Mouse (Mus musculus) limb, embryonic 10.5 days (tissue): ENCODE results near the gene Esp24. TPM values are rescaled to one million over a fixed set of nuclear protein-coding genes. Genes with fewer than 3 reads are reported as not detected.
"Not testable (repeated sequence)": the region's sequence is repeated elsewhere in the genome, so short reads cannot be mapped to it uniquely, and the experiment has no call there.

Experiments used
- DNase-seq: peaks from one replicate; pipeline ENCODE4 v3.0.0-alpha.2; 2017; ENCODE audit warnings: low spot score
- H3K27ac ChIP-seq: fragments of 300-500 bp; sonication (generic); 2 replicates; pipeline ENCODE4 v1.5.1; 2016; ENCODE audit warnings: mild to moderate bottlenecking
- H3K27me3 ChIP-seq: fragments of 300-500 bp; sonication (generic); 2 replicates; pipeline ENCODE4 v1.6.1; 2016; ENCODE audit warnings: low read depth, mild to moderate bottlenecking; ENCODE audit not compliant: poor library complexity, severe bottlenecking
- H3K36me3 ChIP-seq: fragments of 300-500 bp; sonication (generic); 2 replicates; pipeline ENCODE4 v1.6.1; 2016; ENCODE audit warnings: mild to moderate bottlenecking, moderate library complexity
- H3K4me1 ChIP-seq: fragments of 300-500 bp; sonication (generic); 2 replicates; pipeline ENCODE4 v1.6.1; 2016
- H3K4me3 ChIP-seq: fragments of 300-500 bp; sonication (generic); 2 replicates; pipeline ENCODE4 v1.5.1; 2016; ENCODE audit warnings: mild to moderate bottlenecking, moderate library complexity
- H3K9me3 ChIP-seq: fragments of 300-500 bp; sonication (generic); replicated peaks from 2 replicates; pipeline ENCODE4 v1.6.1; 2016; ENCODE audit warnings: mild to moderate bottlenecking
- WGBS: fragments of 180-500 bp; shearing (Covaris S2); methylation state at CpG from one replicate; pipeline ENCODE4 v1.1.7; 2016; 5-methylcytosine and 5-hydroxymethylcytosine counted together
- polyA plus RNA-seq: library from polyadenylated mRNA; unstranded; fragments of >200 nt; fragmentation: Nextera tagmentation; extraction: Ambion mirVana; gene quantifications from 2 replicates; pipeline ENCODE4 v1.2.1, GENCODE M21; 2016

Esp24 gene
- polyA plus RNA-seq = not detected in 2 replicates

DNA sequence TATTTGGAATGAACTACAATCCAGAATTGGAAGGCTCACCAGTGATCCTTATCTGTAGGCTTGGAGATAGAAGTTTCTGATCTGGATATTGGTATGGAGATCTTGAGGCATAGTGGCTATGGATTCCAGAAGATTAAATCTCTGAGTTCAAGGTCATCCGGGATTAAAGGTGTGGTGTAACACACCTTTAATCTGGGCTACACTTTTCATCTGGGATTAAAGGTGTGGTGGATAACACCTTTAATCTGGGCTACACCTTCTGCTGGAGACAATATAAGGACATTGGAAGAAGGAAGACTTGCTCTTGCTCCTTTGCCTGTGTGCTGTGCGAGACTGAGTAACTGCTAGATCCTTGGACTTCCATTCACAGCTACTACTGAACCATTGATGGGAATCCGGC lies at the start of gene Esp24:
Gene Esp24, plus strand, starts transcription at position 301 of the 400 bp plus-strand sequence.
- not testable (repeated sequence) for DNase-seq, H3K27me3 ChIP-seq, H3K9me3 ChIP-seq, H3K36me3 ChIP-seq, H3K4me1 ChIP-seq, H3K27ac ChIP-seq, H3K4me3 ChIP-seq
- 90% methylated on average over 3 of the region's 3 CpGs for WGBS

DNA sequence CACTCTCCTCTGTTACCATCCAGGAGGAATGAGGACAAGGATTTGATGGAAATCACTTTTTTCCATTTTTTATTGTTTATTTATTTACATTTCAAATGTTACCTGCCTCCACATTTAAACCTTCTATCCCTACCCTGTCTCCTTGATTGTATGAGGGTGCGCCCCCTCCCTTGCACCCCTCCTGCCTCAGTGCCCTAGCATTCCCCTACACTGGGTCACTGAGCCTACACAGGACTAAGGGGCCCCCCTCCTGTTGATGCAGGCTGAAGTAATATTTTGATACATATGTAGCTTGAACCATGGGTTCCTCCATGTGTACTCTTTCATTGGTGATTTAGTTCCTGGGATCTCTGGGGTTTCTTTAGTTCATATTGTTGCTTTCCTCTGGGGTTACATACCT lies 26.6 kb upstream of the Esp24 start:
- Histone ChIP-seq H3K4me1 (no peaks in the 10 kb centered on the region), H3K27ac (no peak overlapping the region), H3K9me3 (0 out of 2 replicates have a peak, but pooled peaks cover 1% of the 10 kb centered on the region), H3K4me3 (no peak overlapping the region), H3K27me3 (no peaks in the 10 kb centered on the region), H3K36me3 (no peaks in the 10 kb centered on the region)
- WGBS = 93% methylated on average over 1 of the region's 1 CpGs
- DNase-seq = no peak

DNA sequence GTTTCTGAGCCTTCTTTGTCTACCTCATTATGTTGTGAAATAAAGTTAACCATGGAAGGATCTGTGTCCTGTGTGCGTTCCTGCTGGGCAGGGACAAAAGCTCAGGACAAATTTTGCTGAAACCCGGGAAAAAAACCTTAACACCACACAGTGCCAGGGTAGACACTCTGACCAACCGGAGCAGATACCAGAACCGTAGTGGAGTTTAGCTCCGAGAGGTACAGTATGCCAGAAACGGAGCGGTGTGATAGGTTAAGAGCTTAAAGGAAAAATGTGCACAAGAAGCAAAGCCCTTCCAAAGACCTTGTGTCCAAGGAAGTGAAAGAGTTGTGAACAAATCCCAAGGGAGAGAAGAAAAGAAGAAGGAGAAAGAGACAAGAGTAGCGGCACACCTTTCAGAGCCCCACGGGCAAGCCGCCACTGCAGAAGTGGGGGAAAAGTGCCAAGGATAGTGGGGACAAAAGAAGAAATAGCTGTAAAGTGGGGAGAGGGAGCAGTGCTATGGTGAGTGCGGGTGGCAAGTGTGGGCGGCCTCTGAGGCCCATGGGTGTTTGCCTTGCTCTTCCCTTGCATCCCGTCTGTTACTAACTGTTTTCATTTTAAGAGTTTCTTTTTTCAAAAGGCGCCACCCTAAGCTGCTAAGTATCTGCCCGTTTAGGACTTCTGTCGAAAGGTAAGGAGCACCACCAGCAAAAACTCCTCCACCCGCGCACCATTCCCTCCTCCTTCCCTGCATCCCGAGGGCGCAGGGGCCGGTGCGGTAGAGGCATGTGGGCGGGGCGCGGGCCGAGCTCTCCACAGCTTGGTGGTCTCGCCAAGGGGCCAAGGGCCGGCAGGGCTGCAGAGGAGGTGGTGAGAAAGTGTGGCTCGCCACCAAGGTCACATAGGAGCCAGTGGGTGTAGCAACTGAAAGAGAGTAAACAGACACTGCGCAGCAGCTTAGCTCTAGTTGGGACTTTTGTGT lies 25.5 kb upstream of the Esp24 start:
- no peaks in the 10 kb centered on the region for H3K27me3 ChIP-seq
- H3K9me3 ChIP-seq = 0 out of 2 replicates have a peak, but pooled peaks cover 1% of the 10 kb centered on the region
- WGBS = 39% methylated on average over 30 of the region's 30 CpGs
- DNase-seq = no peak
- no peaks in the 10 kb centered on the region for H3K36me3 ChIP-seq
- no peak overlapping the region for H3K27ac ChIP-seq
- no peaks in the 10 kb centered on the region for H3K4me1 ChIP-seq
- H3K4me3 ChIP-seq = no peak overlapping the region

DNA sequence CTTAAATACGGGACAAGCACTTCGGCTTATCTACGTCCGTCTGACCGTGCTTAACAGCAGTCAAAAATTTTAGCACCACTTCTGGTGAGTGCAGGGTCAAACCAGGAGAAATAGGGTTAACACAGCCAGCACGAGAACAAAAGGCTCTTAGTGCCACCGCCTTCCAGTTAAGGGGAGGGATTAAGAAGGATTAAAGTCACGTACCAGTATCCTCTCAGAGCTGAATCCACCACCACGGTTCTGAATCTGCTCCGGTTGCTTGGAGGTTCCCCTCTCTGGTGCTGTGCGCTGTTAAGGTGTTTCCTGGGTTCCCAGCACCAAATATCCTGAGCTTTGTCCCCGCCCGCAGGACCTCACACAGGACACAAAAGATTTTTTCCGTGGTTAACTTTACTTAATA lies 19.3 kb upstream of the Esp24 start:
- Histone ChIP-seq H3K27ac (no peak overlapping the region), H3K36me3 (no peaks in the 10 kb centered on the region), H3K4me1 (no peaks in the 10 kb centered on the region), H3K27me3 (no peaks in the 10 kb centered on the region), H3K9me3 (no peaks in the 10 kb centered on the region), H3K4me3 (no peak overlapping the region)
- WGBS = 74% methylated on average over 14 of the region's 14 CpGs
- DNase-seq = no peak

DNA sequence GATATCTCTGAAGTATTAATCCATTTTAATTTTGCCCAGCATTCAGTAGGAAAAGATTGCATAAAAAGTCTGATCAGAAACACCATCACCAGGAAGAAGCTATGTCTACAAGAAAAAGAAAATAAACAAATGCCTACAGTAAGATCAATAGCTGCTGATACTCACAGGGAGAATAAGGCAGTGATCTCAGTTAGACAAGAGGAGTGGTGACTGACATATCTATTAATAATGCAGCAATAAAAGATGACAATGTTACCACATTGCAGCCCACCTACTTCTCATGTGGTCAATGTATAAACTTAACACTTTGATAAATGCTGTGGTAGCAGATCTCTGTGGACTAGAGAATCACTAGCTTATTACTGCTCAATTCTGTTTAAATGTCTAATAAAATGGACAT lies 6.7 kb downstream of the Esp24 start, which contains the start of gene Gm21903:
Gene Gm21903, minus strand, starts transcription at position 101 of the 400 bp plus-strand sequence.
- no peak for DNase-seq
- H3K27ac ChIP-seq = no peak within 1 kb of the TSS
- H3K9me3 ChIP-seq = no peaks in the 10 kb centered on the region
- H3K4me3 ChIP-seq = no peak within 1 kb of the TSS
- H3K36me3 ChIP-seq = no peaks in the 10 kb centered on the region
- H3K27me3 ChIP-seq = no peaks in the 10 kb centered on the region
- H3K4me1 ChIP-seq = no peaks in the 10 kb centered on the region

DNA sequence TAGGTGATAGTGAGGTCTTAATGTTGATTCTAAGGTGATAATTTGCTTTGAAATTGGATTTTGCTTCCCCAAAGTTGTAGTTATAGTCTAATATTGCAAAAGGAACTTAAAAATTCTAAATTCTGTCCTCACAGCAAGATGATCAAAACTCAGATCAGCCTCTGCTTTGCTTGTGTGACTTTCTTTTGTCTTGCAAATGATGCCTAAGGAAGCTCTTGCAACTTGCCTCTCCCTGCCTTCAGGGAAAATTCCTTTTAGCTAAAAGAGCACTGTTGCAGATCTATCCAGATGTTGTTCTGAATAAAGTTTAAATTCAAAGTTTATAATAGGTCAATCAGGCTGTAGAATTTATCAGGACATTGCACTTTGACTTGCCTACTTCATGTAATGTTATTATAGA lies 27.1 kb downstream of the Esp24 start:
- Histone ChIP-seq H3K27me3 (no peaks in the 10 kb centered on the region), H3K36me3 (no peaks in the 10 kb centered on the region), H3K4me1 (no peaks in the 10 kb centered on the region), H3K4me3 (no peak overlapping the region), H3K27ac (no peak overlapping the region), H3K9me3 (0 out of 2 replicates have a peak, but pooled peaks cover 2% of the 10 kb centered on the region)
- no peak for DNase-seq

DNA sequence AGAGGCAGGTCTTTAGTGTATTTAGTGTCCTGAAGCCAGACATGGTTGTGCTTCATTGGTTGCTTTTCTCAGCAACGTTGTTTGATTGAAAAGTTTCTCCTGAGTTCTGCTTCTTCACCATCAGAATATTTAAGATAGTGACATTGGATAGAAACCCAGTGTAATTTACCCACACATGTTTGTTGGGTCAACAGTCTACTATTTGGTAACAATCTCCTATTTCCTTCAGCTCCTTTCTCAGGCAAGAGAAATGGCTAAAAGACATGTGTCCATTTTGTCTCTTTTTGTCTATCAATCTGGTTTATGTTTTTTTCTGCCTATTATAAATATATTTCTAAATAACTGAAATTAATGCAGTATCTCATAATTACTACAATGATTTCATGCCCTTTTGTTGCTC lies 40.4 kb downstream of the Esp24 start, which contains the start of gene Esp23:
Gene Esp23, minus strand, starts transcription at position 101 of the 400 bp plus-strand sequence.
- H3K27me3 ChIP-seq = no peaks in the 10 kb centered on the region
- no peak for DNase-seq
- H3K9me3 ChIP-seq = no peaks in the 10 kb centered on the region
- H3K27ac ChIP-seq = no peak within 1 kb of the TSS
- H3K36me3 ChIP-seq = no peaks in the 10 kb centered on the region
- WGBS = 64% methylated on average over 1 of the region's 1 CpGs
- no peaks in the 10 kb centered on the region for H3K4me1 ChIP-seq
- H3K4me3 ChIP-seq = no peak within 1 kb of the TSS

Other genes with a start within 250 kb of the Esp24 start
- not detected in 2 replicates for gene Gm21903, start 6.6 kb downstream of the Esp24 start, polyA plus RNA-seq
- not detected in 2 replicates for gene Esp23, start 40.3 kb downstream of the Esp24 start, polyA plus RNA-seq
- not detected in 2 replicates for gene Esp22, start 58.6 kb downstream of the Esp24 start, polyA plus RNA-seq